Mouse (Mus musculus) megakaryocyte, embryonic 14.5 days (primary cell): ENCODE data around the gene Col4a6.

Experiments
- FLI1 ChIP-seq: IDR thresholded peaks from 2 replicates; pipeline ENCODE4 v1.6.1; 2012; ENCODE audit warnings: low read length, inconsistent platforms, mixed read lengths
- GATA1 ChIP-seq: IDR thresholded peaks from 3 replicates; pipeline ENCODE4 v1.6.1; 2012; ENCODE audit warnings: mixed read lengths, low read length, inconsistent platforms, borderline replicate concordance

- TF ChIP-seq GATA1 (no peak), FLI1 (no peak)
Measured at GRCm38 (mm10) chrX:141328044-141328443, 145.8 kb downstream of the Col4a6 start.
